Mouse (Mus musculus) stomach, postnatal 0 days (tissue): ENCODE data around the gene Rad51b. TPM values are rescaled to one million over a fixed set of nuclear protein-coding genes. Genes with fewer than 3 reads are reported as not detected.

Experiments
- ATAC-seq: fragments of 200-750 bp; cut with Nextera tagmentation; 2 replicates; pipeline ENCODE4 v1.8.0; 2017; ENCODE audit not compliant: low FRiP score, low TSS enrichment
- DNase-seq: peaks from one replicate; pipeline ENCODE4 v3.0.0-alpha.2; 2016; ENCODE audit warnings: low spot score
- H3K27ac ChIP-seq: fragments of 300-500 bp; sonication (generic); replicated peaks from 2 replicates; pipeline ENCODE4 v1.5.1; 2014; ENCODE audit warnings: mild to moderate bottlenecking, control low read depth
- H3K27me3 ChIP-seq: fragments of 300-500 bp; sonication (generic); 2 replicates; pipeline ENCODE4 v1.6.1; 2014; ENCODE audit warnings: low read length; ENCODE audit not compliant: control insufficient read depth, insufficient read depth
- H3K36me3 ChIP-seq: fragments of 300-500 bp; sonication (generic); 2 replicates; pipeline ENCODE4 v1.6.1; 2014; ENCODE audit warnings: low read length, mixed read lengths; ENCODE audit not compliant: control insufficient read depth, insufficient read depth
- H3K4me1 ChIP-seq: fragments of 300-500 bp; sonication (generic); replicated peaks from 2 replicates; pipeline ENCODE4 v1.6.1; 2014; ENCODE audit warnings: antibody characterized with exemption; ENCODE audit not compliant: control insufficient read depth, insufficient read depth
- H3K4me2 ChIP-seq: fragments of 300-500 bp; sonication (generic); replicated peaks from 2 replicates; pipeline ENCODE4 v1.6.1; 2014; ENCODE audit warnings: low read depth, mild to moderate bottlenecking, control low read depth, moderate library complexity
- H3K4me3 ChIP-seq: fragments of 300-500 bp; sonication (generic); 2 replicates; pipeline ENCODE4 v1.5.1; 2014; ENCODE audit warnings: low read depth, low read length, control low read depth
- H3K9ac ChIP-seq: fragments of 300-500 bp; sonication (generic); 2 replicates; pipeline ENCODE4 v1.6.1; 2014; ENCODE audit warnings: mild to moderate bottlenecking, low read length, control low read depth, mixed read lengths
- H3K9me3 ChIP-seq: fragments of 300-500 bp; sonication (generic); 2 replicates; pipeline ENCODE4 v1.6.1; 2016; ENCODE audit warnings: low read length; ENCODE audit not compliant: control insufficient read depth
- CTCF ChIP-seq: IDR thresholded peaks from 2 replicates; pipeline ENCODE4 v1.5.1; 2016; ENCODE audit warnings: antibody characterized with exemption, low read depth, mild to moderate bottlenecking, moderate library complexity
- EP300 ChIP-seq: optimal IDR thresholded peaks from 2 replicates; pipeline ENCODE3; 2016; ENCODE audit warnings: antibody characterized with exemption
- WGBS: fragments of 180-500 bp; shearing (Covaris S2); extraction: QIAGEN DNeasy Blood & Tissue Kit; methylation state at CpG from one replicate; pipeline ENCODE4 v1.1.7; 2014; 5-methylcytosine and 5-hydroxymethylcytosine counted together
- polyA plus RNA-seq: library from polyadenylated mRNA; unstranded; fragments of >200 nt; fragmentation: Nextera tagmentation; extraction: Ambion mirVana; gene quantifications from 2 replicates; pipeline ENCODE4 v1.2.1, GENCODE M21; 2015

The Rad51b gene
- polyA plus RNA-seq, 1 experiment from 2014 or later, result 2.0 TPM

DNA sequence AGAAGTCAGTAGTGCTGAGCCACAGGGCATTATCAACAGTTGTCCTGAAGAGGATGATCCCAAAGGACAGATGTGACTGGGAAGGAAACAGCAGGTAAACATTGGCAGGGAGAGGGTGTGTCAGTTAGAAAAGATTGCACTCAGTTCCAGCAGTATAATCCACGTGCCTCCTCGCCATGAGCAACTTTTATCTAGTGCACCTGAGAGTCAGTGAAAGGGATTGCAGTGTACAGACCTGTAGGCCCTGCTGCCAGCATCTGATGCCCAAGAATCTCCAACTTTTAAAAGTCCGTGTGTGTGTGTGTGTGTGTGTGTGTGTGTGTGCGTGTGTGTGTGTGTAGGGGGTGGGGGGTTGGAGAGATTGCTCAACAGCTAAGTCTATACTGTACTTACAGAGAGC lies 195.5 kb downstream of the Rad51b start:
- no peaks in the 10 kb centered on the region for H3K4me1 ChIP-seq
- H3K9ac ChIP-seq, result no peak overlapping the region
- no peaks in the 10 kb centered on the region for H3K36me3 ChIP-seq
- H3K4me3 ChIP-seq, result no peak overlapping the region
- no peaks in the 10 kb centered on the region for H3K27me3 ChIP-seq
- ATAC-seq, result peak; percentile 56; the same call in 1 of the 2 replicates
- H3K4me2 ChIP-seq, result no peak overlapping the region
- 66% methylated on average over 4 of the region's 4 CpGs for WGBS
- TF ChIP-seq CTCF (no peak), EP300 (no peak)
- DNase-seq, result no peak
- no peaks in the 10 kb centered on the region for H3K9me3 ChIP-seq
- peak overlapping the region; percentile 30; the same call in 1 of the 2 replicates for H3K27ac ChIP-seq

- no peak overlapping the region for H3K4me3 ChIP-seq
- no peak overlapping the region for H3K4me2 ChIP-seq
- DNase-seq (no peak), ATAC-seq (no peak)
- no peaks in the 10 kb centered on the region for H3K9me3 ChIP-seq
- no peaks in the 10 kb centered on the region for H3K27me3 ChIP-seq
- peak overlapping the region; percentile 24; the same call in 1 of the 2 replicates for H3K27ac ChIP-seq
- no peak for TF ChIP-seq EP300
- TF ChIP-seq CTCF, result no peak
- 29% methylated on average over 2 of the region's 2 CpGs for WGBS
- no peak overlapping the region for H3K9ac ChIP-seq
- H3K4me1 ChIP-seq, result no peaks in the 10 kb centered on the region
- no peaks in the 10 kb centered on the region for H3K36me3 ChIP-seq
Measured at GRCm38 (mm10) chr12:79493481-79493880, 196.4 kb downstream of the Rad51b start.

DNA sequence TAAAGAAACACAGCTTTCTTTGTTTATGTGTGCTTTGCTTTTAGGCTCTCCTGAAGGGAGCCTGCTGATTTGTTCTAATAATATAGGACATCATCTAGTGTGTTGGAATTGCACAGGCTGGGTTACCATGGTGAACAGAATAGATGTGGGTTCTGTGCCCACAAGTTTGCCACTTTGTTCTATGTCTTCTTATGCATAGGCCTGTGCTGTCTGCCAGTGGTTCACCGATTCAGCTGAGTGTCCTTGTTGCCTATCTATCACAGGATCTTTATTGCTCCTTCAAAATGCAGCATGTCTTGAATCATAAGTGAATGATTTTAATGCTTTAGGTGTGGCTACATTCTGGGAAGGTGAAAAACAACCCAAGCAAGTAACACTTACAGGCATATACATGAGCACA lies 201.2 kb downstream of the Rad51b start:
- no peaks in the 10 kb centered on the region for H3K36me3 ChIP-seq
- TF ChIP-seq CTCF (no peak), EP300 (no peak)
- no peaks in the 10 kb centered on the region for H3K27me3 ChIP-seq
- H3K4me3 ChIP-seq, result no peak overlapping the region
- H3K9ac ChIP-seq, result no peak overlapping the region
- H3K9me3 ChIP-seq, result no peaks in the 10 kb centered on the region
- peaks cover 5% of the 10 kb centered on the region; the same call in 1 of the 2 replicates for H3K4me1 ChIP-seq
- WGBS, result 72% methylated on average over 1 of the region's 1 CpGs
- H3K4me2 ChIP-seq, result no peak overlapping the region
- DNase-seq, result no peak
- no peak overlapping the region; the same call in 1 of the 2 replicates for H3K27ac ChIP-seq
- ATAC-seq, result no peak

DNA sequence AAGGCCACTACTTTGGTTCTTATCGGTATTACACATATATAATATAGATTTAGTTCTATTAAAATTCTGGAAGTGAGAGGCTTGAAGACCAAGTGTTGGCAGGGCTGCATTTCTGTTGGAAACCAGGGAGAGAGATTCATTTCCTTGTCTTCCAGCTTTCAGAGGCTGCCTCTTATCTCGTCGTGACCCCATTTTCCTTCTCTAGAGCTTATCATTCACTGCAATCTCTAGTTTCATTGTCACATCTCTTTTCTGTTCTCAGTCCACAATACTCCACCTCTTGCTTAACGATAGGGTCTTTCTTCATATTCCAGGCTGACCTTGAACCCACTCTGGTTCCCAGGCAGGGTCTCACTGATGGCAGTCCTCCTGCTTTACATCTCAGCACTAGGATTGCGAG lies 202.7 kb downstream of the Rad51b start:
- no peak overlapping the region for H3K4me2 ChIP-seq
- H3K27ac ChIP-seq, result 0 out of 2 replicates have a peak overlapping the region, but pooled peaks have one; percentile 35
- no peak overlapping the region for H3K9ac ChIP-seq
- H3K4me3 ChIP-seq, result no peak overlapping the region
- no peak for ATAC-seq
- no peak for DNase-seq
- 83% methylated on average over 5 of the region's 5 CpGs for WGBS
- no peaks in the 10 kb centered on the region for H3K36me3 ChIP-seq
- peaks cover 9% of the 10 kb centered on the region; the same call in 1 of the 2 replicates for H3K4me1 ChIP-seq
- H3K9me3 ChIP-seq, result no peaks in the 10 kb centered on the region
- TF ChIP-seq EP300 (no peak), CTCF (no peak)
- no peaks in the 10 kb centered on the region for H3K27me3 ChIP-seq

DNA sequence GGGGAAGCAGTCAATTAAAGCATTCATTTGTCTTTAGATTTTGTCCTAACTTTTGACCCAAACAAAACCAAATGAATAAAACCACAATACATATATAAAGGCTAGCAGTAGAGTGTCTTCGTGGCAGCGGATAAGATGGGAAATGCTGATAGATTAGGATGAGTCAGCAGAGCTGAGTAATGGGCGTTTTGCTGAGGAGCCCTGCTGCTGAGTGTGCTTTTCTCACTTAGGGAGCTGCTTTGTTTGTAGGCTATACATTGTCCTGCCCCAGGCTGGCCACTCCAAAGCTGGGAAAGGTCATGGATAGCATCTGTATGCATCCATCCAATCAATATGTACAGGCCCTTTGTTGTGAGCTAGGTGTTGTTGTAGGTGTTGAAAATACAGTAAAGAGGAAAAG lies 204.8 kb downstream of the Rad51b start:
- 37% methylated on average over 3 of the region's 3 CpGs for WGBS
- no peaks in the 10 kb centered on the region for H3K9me3 ChIP-seq
- H3K4me1 ChIP-seq, result peaks cover 14% of the 10 kb centered on the region; the same call in 1 of the 2 replicates
- no peak overlapping the region for H3K9ac ChIP-seq
- peak overlapping the region; percentile 20 for H3K27ac ChIP-seq
- H3K36me3 ChIP-seq, result no peaks in the 10 kb centered on the region
- TF ChIP-seq CTCF (no peak), EP300 (no peak)
- H3K27me3 ChIP-seq, result no peaks in the 10 kb centered on the region
- no peak overlapping the region for H3K4me2 ChIP-seq
- H3K4me3 ChIP-seq, result no peak overlapping the region
- ATAC-seq, result no peak
- no peak for DNase-seq

GRCm38 (mm10) chr12:79502862-79503581 lies 205.9 kb downstream of the Rad51b start:
- no peak overlapping the region for H3K9ac ChIP-seq
- H3K4me1 ChIP-seq, result peaks cover 18% of the 10 kb centered on the region
- DNase-seq, result no peak
- TF ChIP-seq CTCF, result no peak
- no peak for TF ChIP-seq EP300
- H3K36me3 ChIP-seq, result no peaks in the 10 kb centered on the region
- no peaks in the 10 kb centered on the region for H3K9me3 ChIP-seq
- H3K4me2 ChIP-seq, result no peak overlapping the region
- WGBS, result 51% methylated on average over 11 of the region's 11 CpGs
- no peak for ATAC-seq
- H3K27ac ChIP-seq, result peak overlapping the region; percentile 61
- H3K4me3 ChIP-seq, result no peak overlapping the region
- no peaks in the 10 kb centered on the region for H3K27me3 ChIP-seq
